Mouse (Mus musculus) ovary, postnatal 36 days (tissue): ENCODE measurements around the gene Aqp1.
A peak's percentile ranks its signal among the peaks of the same experiment; 100 is the strongest.

Experiments
- DNase-seq: peaks from one replicate; pipeline ENCODE4 v3.0.0; 2022; ENCODE audit warnings: low spot score, mixed read lengths

The Aqp1 gene

DNA sequence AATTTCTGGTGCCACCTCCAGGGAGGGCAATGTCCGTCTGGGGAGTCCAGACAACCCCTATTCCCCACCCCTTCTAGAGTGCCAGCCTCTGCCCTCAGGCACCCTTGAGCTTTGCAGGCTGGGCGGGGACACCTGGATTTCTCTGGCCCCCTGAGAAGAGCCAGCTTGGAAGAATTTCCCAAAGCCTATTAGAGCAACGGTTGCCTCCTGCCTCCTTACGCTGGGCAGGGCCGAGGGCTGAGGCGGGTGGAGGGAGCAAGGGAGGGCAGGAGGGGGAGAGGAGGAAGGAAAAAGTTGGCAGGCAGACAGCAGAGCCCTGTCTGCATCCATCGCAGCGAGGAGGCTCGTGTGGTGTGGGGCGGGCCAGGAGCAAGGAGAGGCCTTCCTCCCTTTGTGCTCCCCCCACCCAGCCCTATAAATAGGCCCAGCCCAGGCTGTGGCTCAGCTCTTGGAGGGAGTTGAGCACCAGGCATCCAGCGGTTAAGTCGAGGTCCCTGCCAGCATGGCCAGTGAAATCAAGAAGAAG lies at the start of gene Aqp1:
Gene Aqp1 (plus strand): TSS at position 444 of the 526 bp plus-strand sequence.
- DNase-seq, result peak; percentile 44

DNA sequence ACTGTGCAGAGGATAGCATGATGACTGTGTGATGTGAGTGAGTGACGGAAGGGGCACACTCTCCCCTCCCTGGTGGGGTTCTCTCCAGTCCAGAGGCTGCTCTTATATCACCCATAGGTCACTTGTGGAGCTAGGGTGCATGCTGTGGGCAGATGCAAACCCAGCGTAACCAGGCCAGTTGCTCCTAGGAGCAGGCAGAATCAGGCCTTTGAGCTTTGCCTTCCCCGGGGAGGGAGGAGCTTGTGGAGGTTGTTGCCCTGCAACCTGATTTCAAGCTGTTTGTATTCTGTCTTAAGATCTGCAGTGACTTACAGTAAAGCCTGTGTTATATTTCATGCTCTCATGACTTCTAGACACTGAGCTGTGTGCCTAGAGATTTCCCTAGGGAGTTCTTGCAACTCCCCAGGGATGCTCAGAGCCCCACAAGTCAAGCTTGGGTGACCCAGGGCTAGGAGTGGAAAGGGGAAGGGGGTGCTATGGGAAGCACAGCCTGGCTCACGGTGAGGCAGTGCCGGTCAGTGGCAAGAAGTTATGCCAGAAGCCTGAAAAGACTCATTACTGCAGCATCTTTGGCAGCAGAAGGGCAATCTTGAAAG lies 48.1 kb upstream of the Aqp1 start:
- DNase-seq, result no peak

DNA sequence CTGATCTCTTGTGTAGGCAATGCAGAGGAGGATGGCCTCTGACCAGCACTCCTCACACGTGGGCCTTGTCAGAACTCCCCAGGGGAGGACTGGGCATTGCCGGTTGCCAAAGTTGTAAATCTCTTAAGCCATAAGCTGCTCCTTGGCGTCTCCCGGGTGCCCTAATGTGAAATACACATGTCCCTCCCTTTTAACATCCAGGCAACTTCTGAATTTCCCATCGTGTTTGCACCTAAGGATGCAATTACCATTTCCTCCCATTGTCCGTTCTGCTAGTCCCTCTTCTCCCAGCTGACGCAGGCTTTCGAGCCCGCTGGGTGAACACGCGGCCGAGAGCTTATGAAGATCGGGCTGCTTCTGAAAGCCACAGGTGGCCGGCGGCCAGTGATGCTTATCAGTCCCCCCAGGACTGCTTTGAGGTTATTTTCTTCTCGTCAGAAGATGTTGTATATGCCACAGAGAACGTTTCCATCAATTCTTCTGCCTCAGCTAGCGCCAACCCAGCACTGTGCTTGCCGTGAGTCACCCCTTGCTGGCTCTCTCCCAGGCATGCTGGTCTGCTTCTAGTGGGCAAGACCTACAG lies 41.6 kb upstream of the Aqp1 start:
- DNase-seq, result peak; percentile 33

DNA sequence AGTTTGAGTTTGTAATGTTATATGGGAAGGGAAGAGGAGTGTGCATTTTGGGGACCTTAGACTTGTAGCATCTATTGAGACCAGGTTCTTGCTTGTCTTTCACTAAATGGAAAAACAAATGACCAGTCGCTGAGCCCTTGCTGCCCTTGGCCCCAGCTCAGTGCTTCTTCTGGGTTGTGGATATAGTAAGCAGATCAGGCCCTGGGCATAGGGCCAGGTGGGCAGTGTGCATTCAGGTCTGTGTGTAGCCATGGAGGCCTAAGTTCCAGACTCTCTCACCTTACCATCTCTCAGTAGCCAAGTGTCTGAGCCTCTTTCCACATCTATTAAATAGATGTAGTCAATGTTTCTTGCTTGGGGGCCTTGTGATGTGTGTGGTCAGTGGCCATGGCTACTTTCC lies 40.9 kb upstream of the Aqp1 start:
- no peak for DNase-seq

DNA sequence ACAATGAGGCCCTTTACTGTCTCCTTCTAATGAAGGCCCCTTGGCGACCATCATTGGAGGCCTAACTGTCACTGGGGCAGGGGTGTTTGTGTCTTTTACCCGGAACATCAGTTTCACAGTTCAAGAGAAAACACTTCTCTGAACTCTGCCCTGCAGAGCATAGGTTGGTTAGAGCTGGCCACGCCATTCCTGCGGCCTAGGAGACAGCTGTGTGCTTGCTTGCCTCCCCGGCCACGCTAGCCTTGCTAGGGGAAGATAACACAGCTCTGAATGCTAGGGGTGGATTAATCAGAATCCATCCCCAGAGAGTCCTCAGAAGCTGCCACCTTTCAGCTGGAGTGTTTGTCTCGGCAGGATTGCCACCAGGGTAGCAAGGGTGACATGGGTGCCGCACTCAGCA lies 36.8 kb upstream of the Aqp1 start:
- no peak for DNase-seq

DNA sequence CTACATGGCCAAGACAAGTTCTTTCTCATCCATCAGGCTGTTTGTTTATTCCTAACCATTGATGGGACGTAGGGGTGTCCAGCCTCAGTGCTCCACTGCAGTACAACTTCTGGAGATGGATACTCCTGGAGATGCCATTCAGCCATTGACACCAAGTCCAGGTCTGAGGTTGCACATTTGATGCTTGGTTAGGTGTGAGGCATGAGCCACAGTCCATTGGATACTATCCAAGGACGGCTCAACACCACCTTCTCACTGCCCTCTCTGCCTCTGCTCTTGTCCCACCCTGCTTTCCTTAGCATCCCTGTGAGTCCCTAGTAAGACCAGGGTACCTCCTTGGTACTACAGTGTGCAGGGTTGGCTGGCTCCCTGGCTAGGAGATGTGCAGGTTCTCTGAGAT lies 36.3 kb upstream of the Aqp1 start:
- DNase-seq, result no peak

DNA sequence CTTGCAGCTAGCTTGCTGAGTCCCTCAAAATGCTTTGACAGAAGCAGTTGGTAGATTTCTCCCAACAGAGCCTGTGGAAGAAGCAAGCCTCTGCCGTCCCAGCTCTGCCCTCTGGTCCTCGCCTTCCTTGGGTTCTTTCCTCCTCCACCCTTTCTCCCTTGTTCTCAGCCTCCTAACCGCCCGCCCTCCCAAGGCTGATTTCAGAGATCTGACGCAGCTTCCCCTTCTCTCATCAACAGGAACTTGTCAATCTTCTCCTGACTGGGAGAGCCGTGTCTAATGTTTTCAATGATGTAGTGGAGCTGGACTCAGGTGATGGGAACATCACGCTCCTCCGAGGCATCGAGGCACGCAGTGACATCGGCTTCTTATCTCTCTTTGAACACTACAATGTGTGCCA lies 35.5 kb upstream of the Aqp1 start:
- DNase-seq, result no peak

DNA sequence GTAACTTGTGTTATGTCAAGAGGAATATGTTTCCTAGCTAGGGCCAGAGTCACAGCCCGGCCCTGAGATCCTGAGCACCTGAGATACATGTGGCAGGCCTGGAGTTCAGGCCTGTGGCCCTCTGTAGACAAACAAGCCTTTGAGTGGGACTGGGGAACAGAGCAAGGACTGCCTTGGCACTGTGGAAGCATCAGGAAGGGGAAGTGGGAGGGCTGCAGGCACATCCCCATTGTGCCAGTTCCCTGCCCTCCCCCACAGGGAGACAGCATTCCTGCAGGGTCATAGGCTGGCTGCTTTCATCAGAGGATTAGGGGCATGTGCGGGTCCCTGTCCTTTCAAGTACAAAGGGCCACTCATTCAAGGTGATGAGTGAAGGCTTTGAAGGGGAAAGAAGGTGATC lies 26.1 kb upstream of the Aqp1 start:
- DNase-seq, result no peak

DNA sequence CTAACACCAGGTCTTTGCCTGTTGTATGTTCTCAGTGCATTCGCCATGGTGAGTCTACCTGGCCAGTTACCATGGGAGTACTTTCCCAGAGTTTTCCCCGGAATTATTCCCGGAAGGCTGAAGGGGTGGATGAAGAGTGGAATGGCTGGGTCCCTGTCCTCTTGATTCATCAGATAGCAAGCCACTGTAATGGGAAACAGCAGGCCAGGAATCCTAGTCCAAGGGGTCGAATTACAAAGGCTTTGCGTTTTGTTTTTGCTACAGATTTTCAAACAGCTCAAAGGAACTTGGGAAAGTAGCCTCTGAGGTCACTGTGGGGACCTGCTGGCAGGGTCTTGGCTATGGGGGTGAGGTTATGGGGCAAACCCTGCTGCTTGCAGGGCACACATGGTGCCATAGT lies 24.3 kb upstream of the Aqp1 start:
- no peak for DNase-seq

DNA sequence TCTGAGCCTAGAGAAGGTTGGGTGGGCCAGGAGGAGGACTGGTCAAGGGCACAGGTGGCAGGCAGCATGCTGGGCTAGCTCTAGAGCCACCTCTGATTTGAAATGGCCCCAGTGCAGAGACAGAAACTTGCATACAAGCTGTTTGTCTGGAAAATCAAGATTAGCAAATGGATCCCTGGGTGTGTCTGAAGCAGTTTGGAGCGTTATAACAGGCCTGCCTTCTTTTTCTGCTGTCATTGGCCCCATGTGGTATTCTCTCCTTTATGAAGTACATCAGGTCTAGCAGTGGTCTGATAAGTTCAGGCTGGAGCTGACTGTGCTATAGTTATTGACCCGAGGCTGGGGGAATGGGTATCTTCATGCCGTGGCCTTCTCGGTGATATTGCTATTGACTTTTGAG lies 22.3 kb upstream of the Aqp1 start:
- DNase-seq, result no peak

DNA sequence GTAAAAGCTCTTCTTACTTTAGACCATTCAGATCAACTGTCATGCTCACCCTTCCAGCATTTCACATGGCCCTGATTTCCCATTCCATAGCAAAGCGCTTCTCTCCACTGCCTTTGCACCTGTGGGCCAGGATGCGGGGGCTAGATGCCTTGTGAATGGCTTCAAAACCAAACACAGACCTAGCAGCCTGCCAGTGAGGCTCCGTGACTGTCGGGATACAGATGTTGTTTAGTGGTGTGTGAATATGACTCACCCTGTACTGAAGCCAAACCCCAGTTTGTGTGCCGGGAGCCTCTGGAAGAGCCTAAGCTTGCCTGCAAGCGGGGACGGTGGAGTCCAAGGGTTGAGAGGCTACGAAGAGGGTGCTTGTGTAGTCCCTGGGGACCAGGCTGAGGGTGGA lies 21.6 kb upstream of the Aqp1 start:
- DNase-seq, result no peak

DNA sequence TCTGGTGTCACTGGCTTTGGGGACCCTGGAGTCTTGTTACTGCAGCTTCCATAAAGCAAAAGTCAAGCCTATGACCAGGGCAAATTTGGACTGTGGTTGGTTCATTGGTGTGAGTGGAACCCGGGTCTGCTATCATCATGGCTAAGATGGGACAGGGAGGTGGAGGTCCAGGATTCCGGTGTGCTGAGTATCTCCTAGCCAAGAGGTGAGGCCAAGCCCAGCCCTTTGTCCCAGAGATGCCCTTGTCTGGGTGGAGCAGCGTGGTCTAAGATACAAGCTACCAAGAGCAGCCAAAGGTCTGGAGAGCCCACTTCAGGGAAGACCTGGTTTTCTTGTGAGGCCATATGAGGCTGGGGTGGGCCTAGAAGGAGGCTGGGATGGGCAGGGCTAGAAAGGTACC lies 17.6 kb upstream of the Aqp1 start:
- no peak for DNase-seq

DNA sequence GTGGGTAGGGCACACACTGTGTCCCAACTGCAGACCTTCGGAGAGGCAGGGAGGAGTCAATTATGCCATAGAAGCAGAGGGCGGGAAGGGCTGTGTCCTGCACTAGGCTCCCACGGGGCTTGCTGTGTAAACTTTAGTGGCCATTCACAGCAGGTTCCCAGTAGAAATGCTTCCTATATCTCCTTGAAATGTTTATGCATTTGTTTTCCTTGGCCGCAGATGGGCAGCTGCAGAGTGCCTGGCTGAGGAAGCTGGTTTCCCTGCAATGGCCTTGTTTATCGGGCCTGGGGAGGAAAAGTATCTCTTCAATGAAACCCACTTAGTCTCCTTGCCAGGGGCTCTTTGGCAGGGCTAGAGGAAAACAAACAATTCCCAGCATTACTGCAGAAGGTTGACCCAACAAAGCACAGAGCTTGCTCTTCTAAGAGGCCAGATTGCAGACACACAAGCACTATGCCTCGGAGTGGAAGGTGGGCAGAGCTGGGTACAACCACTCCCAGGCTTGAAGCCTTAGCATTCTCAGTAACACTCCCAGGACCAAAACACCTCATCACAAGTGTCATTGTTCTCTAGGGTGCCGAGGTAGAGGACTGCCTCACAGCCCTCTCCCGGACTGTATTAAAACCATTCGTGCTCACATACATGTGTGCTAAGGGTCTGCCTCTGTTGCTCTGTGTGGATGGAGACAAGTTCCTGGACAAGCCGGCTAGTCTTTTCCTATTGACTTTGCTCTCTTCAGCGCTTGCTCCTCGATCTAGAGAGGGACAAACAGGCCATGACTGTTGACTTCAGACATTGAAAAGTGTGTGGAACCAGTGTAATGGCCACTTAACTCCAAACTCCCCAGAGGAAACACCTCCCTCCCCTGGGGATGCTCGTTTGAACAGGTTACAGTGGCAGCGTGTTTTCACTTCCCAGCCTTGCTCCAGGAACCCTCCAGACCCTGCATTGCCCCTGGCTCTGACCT lies 16.4 kb upstream of the Aqp1 start:
- DNase-seq, result no peak

DNA sequence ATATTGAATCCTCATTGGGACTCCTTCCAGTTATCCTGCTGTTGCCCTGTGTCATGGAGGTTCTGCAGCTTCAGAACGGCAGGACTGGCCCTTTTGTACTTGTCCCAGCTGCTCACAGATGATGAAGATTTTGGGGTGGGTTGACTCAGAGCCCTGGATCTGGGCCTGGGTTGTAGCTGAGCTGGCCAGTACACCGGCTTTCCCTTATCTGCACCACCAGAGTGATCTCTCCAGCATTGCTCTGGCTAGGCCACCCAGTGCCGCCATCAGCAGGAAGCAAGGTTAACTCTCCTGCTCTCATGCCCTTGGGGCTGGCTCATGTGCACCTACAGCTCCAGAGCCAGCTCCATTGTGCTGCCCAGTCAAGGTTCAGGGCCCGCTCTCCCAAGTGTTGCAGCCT lies 15.3 kb upstream of the Aqp1 start:
- no peak for DNase-seq

DNA sequence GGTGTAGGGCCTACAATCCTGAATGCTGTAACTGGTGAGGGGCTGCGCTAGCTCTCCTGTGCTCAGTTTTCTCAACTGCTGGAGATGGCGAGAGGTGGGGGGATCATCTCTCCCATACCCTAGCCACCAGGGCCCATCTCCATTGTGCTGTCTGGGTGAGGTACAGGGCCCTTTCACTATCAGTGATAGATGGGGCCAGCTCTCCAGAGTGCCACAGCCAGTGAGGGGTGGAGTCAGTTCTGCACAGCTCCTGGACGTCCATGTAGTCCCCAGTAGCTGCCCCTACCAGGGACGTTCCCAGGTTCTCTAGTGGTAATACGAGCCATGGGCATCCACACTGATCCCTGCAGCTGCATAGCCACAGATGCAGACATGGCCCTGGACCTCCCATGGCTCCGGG lies 14.7 kb upstream of the Aqp1 start:
- no peak for DNase-seq

DNA sequence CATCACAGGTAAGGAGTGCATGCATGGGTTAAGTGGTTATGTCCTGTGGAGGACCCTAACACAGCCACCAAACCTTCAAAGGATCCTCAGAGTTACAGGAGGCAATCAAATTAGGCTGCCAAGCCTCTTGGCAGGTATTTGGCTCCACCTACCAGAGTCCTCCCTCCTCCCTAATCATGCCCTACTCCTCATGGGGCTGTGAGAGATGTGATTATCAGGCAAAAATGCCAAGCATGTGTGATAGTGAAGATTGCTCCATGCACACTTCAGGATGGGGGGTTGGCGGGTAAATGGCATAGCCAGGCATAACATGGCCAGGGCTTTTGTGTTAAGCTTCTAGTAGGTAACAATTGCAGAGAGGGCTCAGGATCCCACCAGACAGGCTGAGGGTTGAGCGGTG lies 13.3 kb upstream of the Aqp1 start:
- DNase-seq, result no peak

DNA sequence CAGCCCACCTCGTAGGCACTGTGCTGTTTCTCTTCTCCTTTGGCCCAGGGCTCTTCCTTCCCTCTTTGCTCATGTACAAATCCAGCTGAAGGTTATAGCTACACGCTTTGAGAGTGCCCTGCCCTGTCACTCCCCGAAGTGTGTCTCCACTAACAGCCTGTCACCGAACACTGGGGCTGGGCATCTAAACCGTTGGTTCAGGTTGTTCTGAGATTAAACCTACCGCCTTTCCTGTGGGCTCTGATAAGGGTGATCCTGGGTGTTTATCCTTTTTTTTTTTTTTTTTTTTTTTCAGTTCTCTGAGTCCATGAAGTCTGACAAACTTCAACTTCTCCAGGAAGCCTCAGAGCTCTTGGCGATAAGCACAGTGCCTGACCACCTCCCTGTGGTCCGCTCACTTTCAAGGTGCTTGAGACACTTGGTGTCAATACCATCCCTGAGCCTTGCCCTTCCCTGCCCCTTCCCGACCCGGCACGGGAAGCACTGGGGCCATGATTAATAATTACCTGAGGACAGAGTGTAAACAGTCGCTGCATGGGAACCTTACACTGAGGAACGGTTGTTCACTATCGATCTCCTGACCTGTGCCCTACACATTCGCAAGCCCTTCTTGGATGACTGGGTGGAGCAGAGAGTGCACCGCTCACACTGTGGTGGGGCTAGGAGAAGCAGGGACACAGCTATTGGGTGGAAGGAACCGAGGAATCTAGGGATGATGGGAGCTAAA lies 12.2 kb upstream of the Aqp1 start:
- no peak for DNase-seq

DNA sequence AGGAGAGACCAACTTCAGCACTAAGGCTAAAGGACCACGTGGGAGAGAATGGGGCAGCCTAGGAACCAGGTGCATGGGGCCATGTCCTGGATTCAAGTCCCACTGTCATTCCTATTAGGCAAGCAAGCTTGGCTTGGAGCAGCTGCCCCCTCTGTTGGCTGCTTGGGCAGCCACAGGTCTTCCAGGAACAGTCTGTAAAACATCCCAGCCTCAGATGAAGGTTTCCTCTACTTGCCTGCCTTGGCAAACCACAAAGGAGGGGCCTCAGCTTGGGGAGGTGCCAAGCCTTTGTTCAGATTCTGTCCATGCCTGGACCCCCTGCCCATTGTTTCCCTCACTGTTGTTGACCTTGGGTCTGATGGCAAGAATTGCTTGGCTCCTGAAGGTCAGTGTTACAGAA lies 11.4 kb upstream of the Aqp1 start:
- DNase-seq, result no peak

DNA sequence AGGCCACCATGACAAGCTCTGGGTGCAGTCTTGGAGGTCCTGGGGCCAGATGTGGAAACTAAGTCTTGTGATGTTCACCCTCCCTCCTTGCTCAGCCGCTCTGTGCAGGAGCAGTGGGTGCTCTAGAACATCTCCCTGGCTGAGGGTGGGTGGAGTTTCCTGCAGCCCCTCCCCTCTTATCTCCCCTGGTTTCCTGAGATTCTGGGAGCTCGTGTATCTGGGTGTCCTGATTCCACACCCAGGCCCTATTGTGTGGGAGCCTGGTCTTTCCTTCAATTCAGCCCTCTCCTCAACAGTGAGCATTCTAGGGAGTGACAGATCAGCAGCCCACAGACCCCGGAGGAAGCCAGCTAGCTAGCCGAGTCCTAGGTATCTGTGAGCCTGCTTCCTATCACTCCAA lies 9.9 kb upstream of the Aqp1 start:
- DNase-seq, result no peak

DNA sequence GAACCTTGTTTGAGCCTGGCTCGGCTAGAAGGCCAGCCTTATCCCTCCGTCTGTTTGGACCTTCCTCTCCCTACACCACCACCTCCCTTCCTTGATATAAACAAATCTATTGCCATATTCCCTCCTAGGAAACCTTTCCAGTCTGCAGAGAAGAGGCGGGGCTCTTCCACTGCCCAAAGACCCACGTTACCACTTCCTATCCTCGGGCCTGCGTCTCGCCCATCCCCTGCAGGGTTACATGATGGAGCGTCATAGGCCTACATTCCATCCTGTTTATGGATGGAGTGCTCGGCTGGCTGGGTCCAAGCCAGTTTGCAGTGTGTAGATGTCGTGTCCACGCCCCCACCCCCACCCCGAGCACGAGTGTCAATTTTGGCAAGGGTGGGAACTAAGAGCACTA lies 8.9 kb upstream of the Aqp1 start:
- DNase-seq, result no peak

DNA sequence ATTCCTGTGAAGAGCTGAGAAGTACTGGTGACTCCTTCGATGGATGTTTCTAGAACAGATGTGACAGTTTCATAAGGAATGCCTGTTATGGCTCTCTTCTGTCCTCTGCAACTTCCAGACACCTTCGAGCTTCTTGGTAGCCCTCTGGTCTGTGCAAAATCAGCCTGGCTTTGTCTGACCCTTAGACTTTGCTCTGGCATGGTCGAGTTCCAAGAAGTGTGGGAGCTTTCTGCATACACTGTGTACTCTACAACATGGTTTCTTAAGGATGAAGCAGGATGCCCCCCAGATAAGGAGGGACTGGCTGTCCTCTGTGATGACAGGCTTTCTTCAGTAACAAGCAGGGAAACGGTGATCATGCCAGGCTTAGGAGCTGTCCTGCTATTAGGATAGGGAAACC lies 8.1 kb upstream of the Aqp1 start:
- DNase-seq, result no peak

DNA sequence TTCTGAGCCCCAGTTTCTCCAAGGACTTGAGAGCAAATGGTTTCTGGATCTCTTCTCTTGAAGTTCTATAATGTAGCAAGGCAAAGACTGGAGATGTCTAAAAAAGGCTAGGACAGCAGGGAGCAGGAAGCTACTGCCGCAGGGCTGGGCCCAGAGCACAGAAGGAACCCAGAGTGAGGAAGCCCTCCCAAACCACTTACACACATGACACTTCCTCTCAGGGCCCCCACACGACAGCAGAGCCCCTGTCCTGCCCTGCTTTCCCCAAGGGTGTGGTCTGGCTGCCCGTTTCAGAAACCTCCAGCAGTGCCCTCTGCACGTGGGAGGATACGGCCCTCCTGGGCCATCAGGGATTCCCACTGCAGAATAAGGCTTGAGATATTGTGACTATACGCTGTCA lies 4.9 kb upstream of the Aqp1 start:
- no peak for DNase-seq
